Mouse (Mus musculus) megakaryocyte, adult 5-6 weeks (primary cell): Measurements from ENCODE around the gene Samd4b. TPM values are rescaled to one million over a fixed set of nuclear protein-coding genes. Genes with fewer than 3 reads are reported as not detected.
A peak's percentile ranks its signal among the peaks of the same experiment; 100 is the strongest.
"Not testable (repeated sequence)": the region's sequence is repeated elsewhere in the genome, so short reads cannot be mapped to it uniquely, and the experiment has no call there.

ENCODE experiments used
- ATAC-seq: 2 replicates; pipeline ENCODE4 v1.8.0; 2016; ENCODE audit warnings: mild to moderate bottlenecking, inconsistent platforms; ENCODE audit not compliant: poor library complexity, severe bottlenecking
- total RNA-seq, 2 experiments: library from RNA; stranded (forward) in 1 of 2; stranded (reverse) in 1 of 2; fragments of 153-499, 151-499 nt in 1 of 2; fragments of 221-1000, 200-1000 nt in 1 of 2; gene quantifications; 2 replicates each; pipeline versions ENCODE4 v1.2.3 to v1.2.4; 2015 to 2017

Gene Samd4b
- total RNA-seq, 2 experiments from 2014 or later = 6.1 to 30.2 TPM

DNA sequence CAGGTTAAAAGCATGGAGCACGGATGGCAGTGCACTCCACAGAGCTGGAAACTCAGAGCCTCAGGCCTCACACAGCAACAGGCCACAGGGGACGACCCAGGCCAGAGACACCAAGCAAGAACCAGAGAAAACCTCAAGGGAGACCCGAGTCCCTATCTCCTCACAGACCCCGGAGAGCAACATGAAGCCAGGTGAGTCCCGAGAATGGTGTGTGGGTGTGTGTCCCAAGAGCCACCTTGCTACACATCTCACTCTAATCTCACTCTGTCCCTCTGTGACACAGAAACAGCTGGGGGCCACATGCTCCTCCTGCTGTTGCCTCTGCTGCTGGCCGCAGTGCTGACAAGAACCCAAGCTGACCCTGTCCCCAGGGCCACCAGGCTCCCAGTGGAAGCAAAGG, 75.4 kb downstream of the Samd4b start, which contains the start of gene Ifnl3:
Ifnl3 (plus strand) TSS at position 301 of the 400 bp plus-strand sequence.
- ATAC-seq = not testable (repeated sequence)

DNA sequence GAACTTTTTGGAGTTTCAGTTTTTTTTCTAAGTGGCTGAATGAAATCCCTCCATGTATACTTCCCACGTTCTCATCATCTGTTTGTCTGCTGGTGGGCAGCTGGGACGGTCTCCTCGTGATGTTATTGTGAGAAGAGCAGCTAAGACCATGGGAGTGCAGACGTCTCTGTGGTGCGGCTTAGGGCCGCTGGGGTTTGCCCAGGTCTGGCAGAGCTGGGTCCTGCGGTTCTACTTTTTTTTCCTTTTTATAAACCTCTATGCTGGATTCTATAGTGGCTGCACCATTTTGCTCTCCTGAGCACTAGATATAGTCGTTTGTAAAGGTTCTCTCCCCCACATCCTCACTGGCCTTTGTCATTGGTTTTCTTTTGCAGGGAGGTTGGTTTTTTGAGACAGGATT, 86.5 kb downstream of the Samd4b start:
- no peak for ATAC-seq

- not testable (repeated sequence) for ATAC-seq
Observed at GRCm38 (mm10) chr7:28510405-28510974, 87.5 kb downstream of the Samd4b start, which contains the start of gene Ifnl2. Gene Ifnl2 (minus strand): TSS chr7:28510455.

DNA sequence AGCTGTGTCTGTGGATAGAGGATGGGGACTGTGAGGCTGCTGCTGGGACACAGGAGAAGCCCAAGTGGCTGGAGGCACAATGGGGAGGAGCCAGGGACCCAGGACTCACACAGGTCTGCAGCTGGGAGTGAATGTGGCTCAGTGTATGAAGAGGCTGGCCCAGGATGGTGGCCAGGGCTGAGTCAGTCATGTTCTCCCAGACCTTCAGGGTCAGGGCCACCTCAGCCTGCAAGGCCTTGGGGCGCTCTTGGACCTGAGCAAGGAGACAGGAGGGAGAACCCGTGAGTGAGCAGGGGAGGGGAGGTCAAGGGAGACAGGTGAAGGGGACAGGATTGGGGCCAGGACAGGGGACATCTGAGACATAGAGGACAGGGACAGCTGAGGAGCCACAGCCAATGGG, 88.8 kb downstream of the Samd4b start:
- not testable (repeated sequence) for ATAC-seq

GRCm38 (mm10) chr7:28505585-28505984, 92.4 kb downstream of the Samd4b start:
- ATAC-seq = no peak

DNA sequence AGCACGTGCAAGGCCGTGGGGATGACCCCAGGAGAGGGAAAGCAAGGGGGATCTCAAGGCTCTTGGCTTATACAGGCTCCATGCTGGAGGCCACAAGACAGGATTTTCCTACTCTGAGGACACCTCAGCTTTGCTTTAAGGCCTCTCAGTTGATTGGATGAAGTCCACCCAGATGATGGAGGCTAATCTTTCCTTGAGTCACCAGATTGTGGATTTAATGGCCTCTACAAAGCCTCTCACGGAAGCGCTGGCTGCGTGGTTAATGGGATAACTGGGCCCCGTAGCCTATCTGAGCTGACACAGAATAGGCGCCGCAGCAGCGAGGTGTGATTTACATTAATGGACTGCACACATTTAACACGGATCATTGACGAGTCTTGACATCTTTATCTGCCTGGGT, 102.5 kb downstream of the Samd4b start:
- no peak for ATAC-seq

GRCm38 (mm10) chr7:28492310-28492709, 105.6 kb downstream of the Samd4b start:
- ATAC-seq = no peak

- ATAC-seq = no peak
Observed at GRCm38 (mm10) chr7:28490903-28491302, 107.0 kb downstream of the Samd4b start.

DNA sequence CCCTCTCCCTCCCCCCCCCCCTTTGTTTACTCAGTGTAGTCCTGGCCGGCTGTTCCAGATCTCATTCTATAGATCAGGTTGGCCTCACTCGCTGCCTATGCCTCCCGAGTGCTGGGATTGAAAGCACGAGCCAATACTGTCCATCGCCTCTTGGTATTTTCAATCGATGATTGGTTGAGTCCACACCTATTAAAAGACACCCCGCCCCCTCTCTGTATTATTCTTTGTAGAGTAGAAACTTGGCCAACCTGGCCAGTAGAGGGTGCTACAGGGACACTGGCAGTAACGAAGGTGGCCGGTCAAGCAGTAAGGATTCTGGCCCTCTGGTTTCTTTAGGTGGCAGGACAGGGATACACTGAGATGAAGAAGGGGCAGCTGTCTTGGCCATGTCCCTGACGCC, 107.5 kb downstream of the Samd4b start:
- peak; percentile 74 for ATAC-seq

GRCm38 (mm10) chr7:28488030-28488491, 109.9 kb downstream of the Samd4b start:
- no peak for ATAC-seq

DNA sequence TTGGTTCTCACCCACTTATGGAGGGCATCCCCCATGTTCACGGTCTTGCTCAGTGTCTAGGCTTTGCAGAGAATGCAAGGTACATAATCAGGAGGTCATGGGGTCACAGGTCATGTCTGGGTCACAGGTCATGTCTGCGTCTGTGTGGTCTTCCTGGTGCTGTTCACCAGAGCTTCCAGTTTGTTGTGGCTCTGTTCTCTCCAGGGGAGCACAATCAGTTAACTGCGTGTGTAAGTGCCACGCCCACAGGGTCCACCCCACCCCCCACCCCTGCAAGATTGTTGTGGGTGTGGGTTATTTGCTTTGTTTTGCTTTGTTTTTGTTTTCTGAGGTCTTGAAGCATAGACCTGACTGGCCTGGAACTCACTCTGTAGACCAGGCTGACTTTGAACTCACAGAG, 113.8 kb downstream of the Samd4b start:
- no peak for ATAC-seq

- no peak for ATAC-seq
Observed at GRCm38 (mm10) chr7:28482854-28483253, 115.1 kb downstream of the Samd4b start.

GRCm38 (mm10) chr7:28478854-28479253, 119.1 kb downstream of the Samd4b start:
- ATAC-seq = no peak

- ATAC-seq = no peak
Observed at GRCm38 (mm10) chr7:28477363-28477762, 120.6 kb downstream of the Samd4b start.

DNA sequence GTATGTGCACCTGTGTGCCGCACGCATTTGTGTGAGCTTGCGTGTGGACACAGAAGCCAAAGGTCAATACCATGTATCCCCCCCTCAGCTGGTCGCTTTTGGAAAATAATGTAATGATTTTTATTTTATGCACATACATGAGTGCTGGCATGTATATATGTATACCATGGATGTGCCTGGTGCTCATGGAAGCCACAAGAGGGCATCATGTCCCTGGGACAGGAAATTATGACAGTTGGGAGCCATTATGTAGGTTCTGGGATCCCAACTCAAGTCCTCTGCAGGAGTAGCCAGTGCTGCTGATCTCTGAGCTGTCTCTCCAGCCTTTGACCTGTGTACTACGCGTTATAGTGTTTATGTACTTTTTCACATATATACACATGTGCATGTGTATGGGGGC, 121.8 kb downstream of the Samd4b start:
- ATAC-seq = no peak

GRCm38 (mm10) chr7:28467213-28467751, 130.7 kb downstream of the Samd4b start:
- ATAC-seq = peak; percentile 88

DNA sequence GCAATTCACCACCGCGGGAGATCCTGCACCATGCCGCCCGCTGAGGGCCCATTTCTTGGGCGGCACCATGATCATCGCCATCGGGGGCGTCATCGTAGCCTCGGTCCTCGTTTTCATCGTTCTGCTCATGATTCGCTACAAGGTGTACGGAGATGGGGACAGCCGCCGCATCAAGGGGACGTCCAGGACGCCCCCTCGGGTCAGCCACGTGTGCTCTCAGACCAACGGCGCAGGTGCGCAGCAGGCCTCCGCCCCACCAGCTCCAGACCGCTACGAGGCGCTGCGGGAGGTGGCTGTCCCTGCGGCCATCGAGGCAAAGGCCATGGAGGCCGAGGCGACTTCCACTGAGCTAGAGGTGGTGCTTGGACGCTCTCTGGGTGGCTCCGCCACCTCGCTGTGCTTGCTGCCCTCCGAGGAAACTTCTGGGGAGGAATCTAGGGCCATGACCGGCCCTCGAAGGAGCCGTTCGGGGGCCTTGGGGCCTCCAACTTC, 131.2 kb downstream of the Samd4b start:
- ATAC-seq = no peak

GRCm38 (mm10) chr7:28464416-28465212, 133.3 kb downstream of the Samd4b start:
- 0 out of 2 replicates have a peak, but pooled peaks have one; percentile 24 for ATAC-seq

GRCm38 (mm10) chr7:28462769-28463168, 135.2 kb downstream of the Samd4b start:
- ATAC-seq = peak; percentile 39; the same call in 1 of the 2 replicates

DNA sequence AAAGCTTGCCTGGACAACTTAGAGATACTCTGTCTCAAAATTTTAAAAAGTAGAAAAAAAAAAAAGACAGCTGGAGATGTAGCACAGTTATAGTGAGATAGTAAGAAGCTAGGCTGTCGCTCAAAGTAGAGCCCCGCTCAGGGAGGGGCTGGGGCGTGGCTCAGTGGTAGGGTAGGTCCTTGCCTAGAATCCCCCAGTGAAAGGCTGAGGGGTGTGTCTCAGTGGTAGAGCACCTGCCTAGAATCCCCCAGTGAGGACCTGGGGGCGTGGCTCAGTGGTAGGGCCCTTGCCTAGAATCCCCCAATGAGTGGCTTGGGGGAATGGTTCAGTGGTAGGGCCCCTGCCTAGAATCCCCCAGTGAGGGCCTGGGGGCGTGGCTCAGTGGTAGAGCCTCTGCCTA, 137.6 kb downstream of the Samd4b start:
- ATAC-seq = no peak

GRCm38 (mm10) chr7:28452361-28453005, 145.5 kb downstream of the Samd4b start:
- ATAC-seq = no peak
